Mouse (Mus musculus) heart, adult 9 months (tissue): ENCODE results near the gene Slc30a4.

Source experiments
- DNase-seq, 2 experiments: peaks; one replicate each; pipeline ENCODE4 v3.0.0; 2022; ENCODE audit warnings: low spot score in 2 of 2

Slc30a4 gene

GRCm38 (mm10) chr2:122675126-122675525 lies 27.3 kb downstream of the Slc30a4 start:
- DNase-seq: no peak

- DNase-seq: no peak
These were observed 29.6 kb downstream of the Slc30a4 start for GRCm38 (mm10) chr2:122672841-122673240.

- DNase-seq: no peak
These were observed 30.7 kb downstream of the Slc30a4 start for GRCm38 (mm10) chr2:122671714-122672113.

GRCm38 (mm10) chr2:122667856-122668255 lies 34.6 kb downstream of the Slc30a4 start:
- no peak for DNase-seq

GRCm38 (mm10) chr2:122665973-122666875 lies 36.2 kb downstream of the Slc30a4 start:
- no peak for DNase-seq

GRCm38 (mm10) chr2:122665253-122665972 lies 37.0 kb downstream of the Slc30a4 start:
- no peak for DNase-seq

- no peak for DNase-seq
These were observed 42.6 kb downstream of the Slc30a4 start for GRCm38 (mm10) chr2:122659825-122660224.

GRCm38 (mm10) chr2:122657707-122658524 lies 44.5 kb downstream of the Slc30a4 start:
- DNase-seq: no peak

GRCm38 (mm10) chr2:122656767-122657166 lies 45.7 kb downstream of the Slc30a4 start:
- no peak for DNase-seq

GRCm38 (mm10) chr2:122656052-122656451 lies 46.4 kb downstream of the Slc30a4 start:
- DNase-seq: no peak

GRCm38 (mm10) chr2:122652096-122653084 lies 50.1 kb downstream of the Slc30a4 start:
- DNase-seq: peak; percentile 28 to 47

GRCm38 (mm10) chr2:122638673-122639072 lies 63.8 kb downstream of the Slc30a4 start:
- DNase-seq: no peak

GRCm38 (mm10) chr2:122638029-122638428 lies 64.4 kb downstream of the Slc30a4 start:
- DNase-seq: no peak

GRCm38 (mm10) chr2:122637526-122637997 lies 64.9 kb downstream of the Slc30a4 start:
- DNase-seq: peak; percentile 48 to 55

- DNase-seq: no peak
These were observed 65.8 kb downstream of the Slc30a4 start, which contains the start of gene AA467197 for GRCm38 (mm10) chr2:122636686-122637085. Gene AA467197, plus strand, starts transcription at chr2:122636986.
